Mouse (Mus musculus): Measurements from ENCODE around the gene Hs3st2.

- TF ChIP-seq MAX (IDR thresholded peaks at IDR 0.05; ENCODE audit: low read depth) = no peak
- TF ChIP-seq E2F4 (IDR thresholded peaks at IDR 0.05; ENCODE audit: insufficient read depth) = no peak
- no peak for TF ChIP-seq MYOG (IDR thresholded peaks at IDR 0.05; ENCODE audit: control insufficient read depth in 1 of 3, insufficient read depth in 1 of 3, insufficient read length in 2 of 3, low read depth in 2 of 3)
- no peak for TF ChIP-seq USF1 (IDR thresholded peaks at IDR 0.05; ENCODE audit: low read depth)
- TF ChIP-seq POLR2A (IDR thresholded peaks at IDR 0.05; ENCODE audit: insufficient read length, low read depth) = no peak
- no peak for TF ChIP-seq CEBPB (IDR thresholded peaks at IDR 0.05; ENCODE audit: insufficient read depth, poor library complexity, severe bottlenecking)
- no peak for TF ChIP-seq POLR2AphosphoS2 (IDR thresholded peaks at IDR 0.05; ENCODE audit: insufficient read length, low read depth)
- TF ChIP-seq MYOD1 (IDR thresholded peaks at IDR 0.05; ENCODE audit: control insufficient read depth in 1 of 3, insufficient read length in 2 of 3, low read depth in 2 of 3) = no peak
- TF ChIP-seq TCF12 (IDR thresholded peaks at IDR 0.05; ENCODE audit: insufficient read depth, poor library complexity, severe bottlenecking) = no peak
- no peak for TF ChIP-seq SRF (IDR thresholded peaks at IDR 0.05; ENCODE audit: control insufficient read depth, insufficient read length, low read depth)
- TF ChIP-seq TCF3 (IDR thresholded peaks at IDR 0.05; ENCODE audit: insufficient read length, low read depth) = no peak
Observed at GRCm38 (mm10) chr7:121375456-121375855, 16.2 kb upstream of the Hs3st2 start.

Measured in myocyte (in vitro differentiated cells).